Mouse (Mus musculus): ENCODE measurements at regions not wholly inside any gene's neighbourhood (a gene's known extent, or its start where the extent isn't known, plus 50 kb on each side); places are given as distances from the start of the nearest gene placed in this dataset.

GRCm38 (mm10) chr15:62158875-62159675 is 1236.3 kb upstream of the A1bg start:
- no peak for DNase-seq

DNA sequence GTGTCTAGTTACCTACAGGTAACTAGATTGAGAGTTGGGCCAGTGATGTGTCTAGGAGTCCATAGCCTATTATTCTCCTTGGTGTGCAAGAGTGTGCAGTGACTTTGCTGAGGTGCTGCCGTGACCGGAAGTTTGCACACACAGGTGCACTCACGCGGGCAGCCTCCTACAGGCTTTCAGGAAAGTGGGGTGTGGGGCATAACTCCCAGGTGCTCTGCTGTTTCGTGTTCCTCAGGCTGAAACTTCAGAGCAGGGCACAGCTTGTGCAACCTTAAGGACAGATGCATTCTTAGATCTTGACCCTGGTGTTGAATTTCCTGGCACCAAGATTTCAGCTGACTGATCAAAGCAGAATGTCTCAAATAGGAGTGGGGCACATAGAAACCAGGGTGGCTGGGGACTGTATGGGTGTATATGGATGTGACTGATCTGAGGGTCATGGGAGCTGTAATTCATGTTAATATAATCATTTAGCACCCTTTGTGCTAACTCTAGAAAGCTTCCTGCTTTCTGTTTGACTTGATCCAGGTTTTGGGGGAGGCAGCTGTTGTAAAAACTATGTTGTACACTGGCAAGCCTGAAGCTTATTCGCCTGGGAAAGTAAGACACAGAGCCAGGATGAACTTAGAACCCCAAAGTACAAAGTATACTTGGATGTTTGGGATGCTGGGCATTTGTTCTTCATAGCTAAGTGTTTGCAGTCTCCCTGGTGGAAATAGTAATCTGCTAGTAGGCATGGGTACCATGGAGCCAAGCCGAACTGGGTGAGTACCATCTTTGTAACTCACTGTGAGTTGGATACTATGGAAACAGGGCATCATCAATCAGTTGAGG is 1234.6 kb upstream of the A1bg start:
- DNase-seq: no peak

DNA sequence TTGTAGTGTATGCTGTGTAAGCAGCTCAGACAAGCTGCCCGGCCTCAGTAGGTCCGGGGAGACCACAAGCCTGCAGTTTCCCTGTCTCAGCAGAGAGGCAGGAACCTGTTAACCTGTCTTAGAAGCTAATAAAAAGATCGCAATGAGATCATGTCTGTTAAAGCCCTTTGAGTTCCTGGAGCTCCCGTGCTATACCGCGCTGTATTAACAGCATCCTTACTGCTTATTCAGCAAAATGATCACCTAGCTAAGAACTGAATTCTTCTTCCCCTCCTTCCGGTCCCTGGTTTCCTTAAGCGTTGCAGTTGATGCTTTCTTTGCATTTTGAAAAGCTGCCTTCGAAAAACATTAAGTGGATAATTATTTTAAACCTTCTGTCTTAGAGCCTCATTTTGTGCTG is 1230.4 kb upstream of the A1bg start:
- no peak for DNase-seq

DNA sequence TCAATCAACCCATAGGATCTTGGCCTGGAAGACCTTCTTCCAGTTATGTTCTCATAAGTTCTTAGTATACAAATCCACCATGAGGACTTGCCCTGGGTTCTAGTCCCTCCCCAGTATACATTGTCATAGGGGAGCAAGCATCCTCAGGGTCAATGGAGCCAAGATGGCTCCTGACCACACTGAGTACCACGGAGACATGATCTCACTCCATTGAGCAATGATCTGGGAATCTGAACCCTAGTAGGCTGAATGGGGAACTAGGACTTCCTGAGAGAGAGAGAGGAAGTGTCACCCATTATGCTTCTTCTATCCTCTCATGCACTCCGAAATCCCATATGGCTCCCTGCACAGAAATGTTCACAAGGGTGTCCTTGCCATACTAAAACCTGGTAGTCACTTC is 1229.3 kb upstream of the A1bg start:
- DNase-seq: no peak

GRCm38 (mm10) chr15:62151690-62152089 is 1228.9 kb upstream of the A1bg start:
- no peak for DNase-seq

DNA sequence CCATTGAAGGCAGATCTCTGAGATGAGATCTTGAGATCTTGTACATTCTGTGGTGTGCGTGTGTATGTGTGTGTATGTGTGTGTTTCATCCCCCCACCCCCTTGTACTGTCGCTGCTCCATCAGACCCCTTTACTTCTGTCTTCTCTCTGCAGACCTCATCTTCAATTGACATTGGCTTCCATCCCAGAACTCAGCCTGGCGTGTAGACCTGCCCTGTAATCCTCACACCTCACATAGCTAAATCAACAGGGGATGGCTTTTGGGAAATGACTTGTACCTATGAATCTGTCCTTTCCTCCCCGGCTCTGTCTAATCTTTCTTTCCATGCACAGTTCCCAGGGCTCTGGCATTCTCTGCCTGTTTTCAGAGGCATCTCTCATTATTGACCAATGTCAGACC is 1227.5 kb upstream of the A1bg start:
- no peak for DNase-seq

DNA sequence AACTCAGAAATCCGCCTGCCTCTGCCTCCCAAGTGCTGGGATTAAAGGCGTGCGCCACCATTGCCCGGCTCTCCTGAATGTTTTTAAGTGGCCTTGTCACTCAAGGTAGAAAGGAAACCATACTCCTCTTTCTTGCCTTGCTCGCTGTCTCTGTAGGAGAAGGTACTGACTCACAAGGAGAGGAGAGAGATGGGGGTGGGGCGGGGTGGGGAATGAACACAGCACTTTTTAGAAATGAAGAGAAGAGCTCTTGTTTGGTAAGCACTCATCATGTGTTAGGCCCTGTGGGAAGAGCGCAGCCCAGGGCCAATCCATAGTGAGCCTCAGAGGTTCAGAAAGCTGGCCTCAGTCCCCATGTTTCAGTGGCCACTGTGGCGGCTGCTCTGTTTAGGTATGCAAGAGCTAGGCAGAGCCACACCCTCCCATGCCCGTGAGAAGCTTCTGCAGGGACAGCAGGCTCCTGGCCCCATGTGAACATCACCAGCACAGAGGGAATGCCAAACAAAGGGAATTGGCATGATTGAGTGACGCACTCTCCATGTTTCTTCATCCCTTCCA is 1225.9 kb upstream of the A1bg start:
- DNase-seq: no peak

DNA sequence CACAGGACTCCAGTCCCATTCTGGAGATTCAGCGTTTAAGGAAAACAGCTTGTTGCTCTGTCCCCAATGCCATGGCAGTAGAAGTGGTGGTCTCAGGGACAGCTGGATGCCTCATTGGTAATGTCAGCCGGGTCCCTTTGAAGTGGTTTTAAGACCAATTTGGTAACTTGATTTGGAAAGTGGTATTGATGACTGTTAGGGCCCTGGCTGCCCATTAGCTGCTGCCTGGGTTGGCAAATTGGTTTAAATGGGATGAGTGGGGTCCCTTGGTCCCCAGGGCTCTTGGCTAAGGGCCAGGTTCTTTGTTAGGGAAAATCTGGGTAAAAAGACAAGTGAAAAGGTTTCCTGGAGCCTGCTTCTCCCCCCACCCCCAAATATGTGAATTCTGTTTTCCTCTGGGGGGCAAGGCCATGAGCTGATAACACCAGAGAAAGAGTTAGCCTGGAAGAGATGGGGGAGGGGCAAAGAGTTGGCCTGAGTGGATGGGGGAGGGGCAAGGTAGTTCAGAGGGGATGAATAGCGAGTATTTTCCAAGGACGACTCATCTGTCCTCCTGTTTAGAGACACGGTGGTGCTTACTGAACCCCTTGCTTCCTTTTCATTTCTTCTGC is 1224.6 kb upstream of the A1bg start:
- no peak for DNase-seq

- DNase-seq: no peak
Measured at GRCm38 (mm10) chr15:62145643-62146285, 1223.0 kb upstream of the A1bg start.

GRCm38 (mm10) chr15:62144776-62145564 is 1222.2 kb upstream of the A1bg start:
- DNase-seq: no peak

GRCm38 (mm10) chr15:62139859-62140258 is 1217.0 kb upstream of the A1bg start:
- no peak for DNase-seq

GRCm38 (mm10) chr15:62139192-62139591 is 1216.4 kb upstream of the A1bg start:
- peak; percentile 23 to 35 for DNase-seq

DNA sequence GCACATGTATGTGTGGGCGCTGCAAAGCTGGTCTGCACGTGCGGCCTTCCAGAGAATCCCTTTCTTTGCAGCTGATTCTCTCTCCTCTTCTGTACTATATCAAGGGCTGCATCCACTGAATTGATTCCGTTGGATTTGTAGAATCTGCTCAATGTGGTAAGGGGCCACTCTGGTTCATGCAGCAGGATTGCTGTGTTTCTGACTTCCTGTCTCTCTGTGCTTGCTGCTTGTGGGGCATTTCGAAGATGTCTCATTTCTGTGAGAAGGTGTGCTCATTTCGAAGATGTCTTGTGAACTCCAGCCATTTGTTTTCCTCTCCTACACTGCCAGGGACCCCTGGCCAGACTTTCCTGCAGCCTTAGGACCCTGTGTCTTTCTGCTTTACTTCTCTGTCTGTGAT is 1215.9 kb upstream of the A1bg start:
- no peak for DNase-seq

- DNase-seq: peak; percentile 63 to 72
Measured at GRCm38 (mm10) chr15:62136932-62137594, 1214.3 kb upstream of the A1bg start.

- DNase-seq: peak in 1 of 2 experiments; percentile 21
Measured at GRCm38 (mm10) chr15:62134835-62135234, 1212.0 kb upstream of the A1bg start.

- DNase-seq: no peak
Measured at GRCm38 (mm10) chr15:62134308-62134707, 1211.5 kb upstream of the A1bg start.

DNA sequence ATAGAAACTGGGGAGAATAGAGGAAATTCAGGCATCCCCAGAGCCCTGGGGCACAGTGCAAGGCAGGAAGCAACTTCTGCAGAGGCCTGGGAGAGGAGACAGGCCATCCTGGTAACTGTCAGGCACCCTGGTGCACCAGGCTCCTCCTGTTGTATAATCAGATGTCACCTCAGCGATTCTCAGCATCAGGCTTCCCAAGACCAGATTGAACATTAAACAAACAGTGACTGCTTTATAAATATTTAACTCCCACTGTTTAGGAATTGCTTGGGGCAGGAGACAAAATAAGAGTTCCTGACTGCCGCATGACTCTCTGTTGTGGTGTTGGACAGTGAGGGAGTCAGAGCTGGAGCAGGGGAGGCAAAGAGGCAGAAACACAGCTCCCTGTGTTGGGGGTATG is 1210.1 kb upstream of the A1bg start:
- DNase-seq: no peak

DNA sequence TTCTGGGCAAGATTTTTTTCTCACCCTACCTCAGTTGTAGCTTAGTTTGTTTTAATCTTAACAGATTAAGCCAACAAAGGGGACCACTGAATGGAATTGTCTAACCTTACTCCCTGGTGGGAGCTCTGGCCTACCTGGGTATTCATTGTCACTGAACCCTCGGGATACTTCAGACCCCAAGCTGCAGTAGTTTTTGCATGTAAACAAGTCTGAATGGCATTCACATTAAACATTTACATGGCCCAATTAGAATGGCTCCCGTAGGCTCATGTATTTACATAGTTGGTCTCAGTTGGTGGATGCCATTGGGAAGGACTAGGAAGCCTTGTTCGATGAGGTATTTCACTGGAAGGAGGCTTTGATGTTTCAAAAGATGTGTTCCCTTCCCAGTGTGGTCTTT is 1208.9 kb upstream of the A1bg start:
- no peak for DNase-seq

GRCm38 (mm10) chr15:62130530-62130929 is 1207.7 kb upstream of the A1bg start:
- DNase-seq: no peak

- DNase-seq: no peak
Measured at GRCm38 (mm10) chr15:62128546-62129212, 1205.9 kb upstream of the A1bg start.

Measured in adrenal gland, postnatal 36 days (tissue).